ENCODE assay signal across 10 mouse cellular contexts in genomic region chr3:59870765-59871164, GRCm38 (mm10). TPM values are rescaled to one million over a fixed set of nuclear protein-coding genes. Genes with fewer than 3 reads are reported as not detected.
DNase-seq lines count a peak whose midpoint lies in the region; ATAC-seq and TF ChIP-seq lines count a peak whose summit lies in the region.
"Had no signal": no experiment of that assay in that cellular context is flagged by ENCODE, and none has a peak within 500 bp of the region (broad histone marks: within the 10 kb centered on the region; RNA-seq: fewer than 3 reads in every experiment).

No protein-coding gene starts in this region.

- no peak overlapping the region for H3ac ChIP-seq in C2C12 (ENCODE audit: control insufficient read depth, insufficient read length, low read depth)

- no peak overlapping the region for H3K4me2 ChIP-seq in forebrain, embryonic 16.5 days (ENCODE audit: low read length)
- no peak overlapping the region for H3K4me2 ChIP-seq in midbrain, embryonic 16.5 days (ENCODE audit: low read length)

- TF ChIP-seq POLR2A in bone marrow, adult 2 months (IDR thresholded peaks at IDR 0.05; ENCODE audit: borderline replicate concordance, control insufficient read depth, low read depth, low read length), result no peak

- H3K4me3 ChIP-seq in heart, embryonic 10.5 days, result no peak overlapping the region
- no peak overlapping the region for H3K4me3 ChIP-seq in C2C12 (ENCODE audit: insufficient read depth, poor library complexity, severe bottlenecking)
- no peak overlapping the region for H3K4me3 ChIP-seq in bone marrow, adult 2 months (replicated peaks; ENCODE audit: control insufficient read depth, low read depth, low read length)
- H3K4me3 ChIP-seq in forebrain, embryonic 16.5 days (replicated peaks; ENCODE audit: low read length), result no peak overlapping the region
- no peak overlapping the region for H3K4me3 ChIP-seq in midbrain, embryonic 16.5 days (ENCODE audit: low read depth, low read length)

- peak; percentile 2 to 62 for DNase-seq in heart, adult 18-20 months
- no peak for DNase-seq in heart, embryonic 10.5 days (ENCODE audit: low spot score)
- DNase-seq in layer of hippocampus, adult 9-11 months, result peak; percentile 3
- peak; percentile 51 for DNase-seq in thymus, postnatal 4 days

- WGBS in heart, embryonic 10.5 days, result 12% methylated on average over 2 of the region's 2 CpGs
- WGBS in bone marrow, adult 2 months, result 31% methylated on average over 2 of the region's 2 CpGs
- 29% methylated on average over 2 of the region's 2 CpGs for WGBS in forebrain, embryonic 16.5 days
- WGBS in midbrain, embryonic 16.5 days, result 19% methylated on average over 2 of the region's 2 CpGs

- H3K79me3 ChIP-seq in C2C12 (ENCODE audit: low read depth), result no peaks in the 10 kb centered on the region

- H3K9ac ChIP-seq in forebrain, embryonic 16.5 days (replicated peaks; ENCODE audit: low read depth, low read length), result no peak overlapping the region
- no peak overlapping the region for H3K9ac ChIP-seq in midbrain, embryonic 16.5 days (ENCODE audit: low read depth, low read length)

- H3K27ac ChIP-seq in heart, embryonic 10.5 days, result no peak overlapping the region
- H3K27ac ChIP-seq in bone marrow, adult 2 months (ENCODE audit: control insufficient read depth, insufficient read depth, low read depth, low read length, poor library complexity), result no peak overlapping the region
- no peak overlapping the region for H3K27ac ChIP-seq in forebrain, embryonic 16.5 days (ENCODE audit: low read length)
- no peak overlapping the region for H3K27ac ChIP-seq in midbrain, embryonic 16.5 days (ENCODE audit: low read length)

- no peaks in the 10 kb centered on the region for H3K4me1 ChIP-seq in heart, embryonic 10.5 days
- H3K4me1 ChIP-seq in bone marrow, adult 2 months (ENCODE audit: control insufficient read depth, insufficient read depth, low read length), result no peaks in the 10 kb centered on the region
- H3K4me1 ChIP-seq in forebrain, embryonic 16.5 days (replicated peaks; ENCODE audit: control insufficient read depth, insufficient read depth, low read length), result no peaks in the 10 kb centered on the region
- H3K4me1 ChIP-seq in midbrain, embryonic 16.5 days (ENCODE audit: control insufficient read depth, insufficient read depth, low read length), result no peaks in the 10 kb centered on the region

- H3K36me3 ChIP-seq in heart, embryonic 10.5 days, result no peaks in the 10 kb centered on the region
- H3K36me3 ChIP-seq in C2C12 (ENCODE audit: control insufficient read depth, insufficient read depth), result no peaks in the 10 kb centered on the region
- H3K36me3 ChIP-seq in forebrain, embryonic 16.5 days (ENCODE audit: control insufficient read depth, insufficient read depth), result no peaks in the 10 kb centered on the region
- no peaks in the 10 kb centered on the region for H3K36me3 ChIP-seq in midbrain, embryonic 16.5 days (ENCODE audit: control insufficient read depth, insufficient read depth, low read length)

- H3K9me3 ChIP-seq in heart, embryonic 10.5 days, result no peaks in the 10 kb centered on the region
- H3K9me3 ChIP-seq in forebrain, embryonic 16.5 days (ENCODE audit: control insufficient read depth, low read length), result no peaks in the 10 kb centered on the region
- no peaks in the 10 kb centered on the region for H3K9me3 ChIP-seq in midbrain, embryonic 16.5 days (replicated peaks; ENCODE audit: control insufficient read depth, low read length, poor library complexity, severe bottlenecking)

- peak; percentile 63; the same call in 1 of the 2 replicates for ATAC-seq in forebrain, embryonic 16.5 days
- ATAC-seq in midbrain, embryonic 16.5 days, result peak; percentile 67; the same call in 1 of the 2 replicates

- H3K27me3 ChIP-seq in heart, embryonic 10.5 days (ENCODE audit: insufficient read depth, poor library complexity, severe bottlenecking), result no peaks in the 10 kb centered on the region
- no peaks in the 10 kb centered on the region for H3K27me3 ChIP-seq in C2C12 (ENCODE audit: control insufficient read depth, insufficient read depth, insufficient read length)
- no peaks in the 10 kb centered on the region for H3K27me3 ChIP-seq in forebrain, embryonic 16.5 days (replicated peaks; ENCODE audit: control insufficient read depth, insufficient read depth, low read length)
- no peaks in the 10 kb centered on the region for H3K27me3 ChIP-seq in midbrain, embryonic 16.5 days (ENCODE audit: control insufficient read depth, insufficient read depth, low read depth, low read length)

- no peaks in the 10 kb centered on the region for H3K79me2 ChIP-seq in C2C12 (ENCODE audit: control insufficient read depth, insufficient read depth)

- TF ChIP-seq CTCF in C2C12 (IDR thresholded peaks at IDR 0.05; ENCODE audit: control insufficient read depth, insufficient read depth, insufficient read length), result peak; percentile 42
- TF ChIP-seq CTCF in bone marrow, adult 2 months (IDR thresholded peaks at IDR 0.05; ENCODE audit: control insufficient read depth, insufficient read depth, low read length), result 0 out of 2 replicates have a peak, but pooled peaks have one; percentile 14

TF ChIP-seq in C2C12, 6 proteins besides CTCF, POLR2A, EP300 and RAD21:
- TF ChIP-seq USF1 (IDR thresholded peaks at IDR 0.05; ENCODE audit: low read depth) (no peak), FOSL1 (IDR thresholded peaks at IDR 0.05; ENCODE audit: insufficient read depth, low read length, poor library complexity, severe bottlenecking) (no peak), CEBPB (IDR thresholded peaks at IDR 0.05; ENCODE audit: low read depth) (no peak), MYOG (IDR thresholded peaks at IDR 0.05; ENCODE audit: control insufficient read depth, extremely low read depth, insufficient read length) (no peak), MYOD1 (IDR thresholded peaks at IDR 0.05; ENCODE audit: control insufficient read depth, insufficient read length, low read depth) (no peak), MAX (IDR thresholded peaks at IDR 0.05) (no peak)

RNA-seq across cellular contexts. Expression of gene Gm8298, which starts 9.9 kb away (rescaled TPM):
- total RNA-seq in heart, adult 18-20 months (2021), result not detected
- not detected in 2 replicates for polyA plus RNA-seq in heart, embryonic 10.5 days (2016; fragmentation: Nextera tagmentation; extraction: Ambion mirVana)
- polyA plus RNA-seq in C2C12 (2012; fragmentation: generic; extraction: Trizol), result not detected
- not detected in 2 replicates for polyA plus RNA-seq in bone marrow, adult 2 months (2011; ENCODE audit: insufficient read depth, insufficient read length, low replicate concordance, missing spikeins)
- polyA plus RNA-seq in forebrain, embryonic 16.5 days (2015; fragmentation: Nextera tagmentation; extraction: Ambion mirVana), result not detected in 2 replicates
- not detected in 2 replicates for polyA plus RNA-seq in midbrain, embryonic 16.5 days (2015; fragmentation: Nextera tagmentation; extraction: Ambion mirVana)
- total RNA-seq: left cerebral cortex, postnatal 36 days had no signal
- polyA plus RNA-seq: stomach, embryonic 16.5 days had no signal

RNA-seq across cellular contexts. Expression of gene C130079G13Rik, which starts 54.2 kb away (rescaled TPM):
- total RNA-seq in heart, adult 18-20 months (2021), result not detected
- not detected in 2 replicates for polyA plus RNA-seq in heart, embryonic 10.5 days (2016; fragmentation: Nextera tagmentation; extraction: Ambion mirVana)
- polyA plus RNA-seq in C2C12 (2012; fragmentation: generic; extraction: Trizol), result not detected
- not detected in 2 replicates for polyA plus RNA-seq in bone marrow, adult 2 months (2011; ENCODE audit: insufficient read depth, insufficient read length, low replicate concordance, missing spikeins)
- not detected in 2 replicates for polyA plus RNA-seq in forebrain, embryonic 16.5 days (2015; fragmentation: Nextera tagmentation; extraction: Ambion mirVana)
- not detected in 2 replicates for polyA plus RNA-seq in midbrain, embryonic 16.5 days (2015; fragmentation: Nextera tagmentation; extraction: Ambion mirVana)
- total RNA-seq: left cerebral cortex, postnatal 36 days had no signal
